Mouse (Mus musculus) hindbrain, embryonic 10.5 days (tissue): ENCODE results near the gene Zfp688. TPM values are rescaled to one million over a fixed set of nuclear protein-coding genes. Genes with fewer than 3 reads are reported as not detected.
"Not testable (repeated sequence)": the region's sequence is repeated elsewhere in the genome, so short reads cannot be mapped to it uniquely, and the experiment has no call there.

ENCODE experiments used
- DNase-seq: peaks from one replicate; pipeline ENCODE4 v3.0.0-alpha.2; 2017; ENCODE audit warnings: low spot score
- H3K27ac ChIP-seq: fragments of 300-500 bp; sonication (generic); 2 replicates; pipeline ENCODE4 v1.5.1; 2016; ENCODE audit warnings: mild to moderate bottlenecking, moderate library complexity
- H3K27me3 ChIP-seq: fragments of 300-500 bp; sonication (generic); 2 replicates; pipeline ENCODE4 v1.6.1; 2016; ENCODE audit warnings: mild to moderate bottlenecking; ENCODE audit not compliant: poor library complexity, insufficient read depth, severe bottlenecking
- H3K36me3 ChIP-seq: fragments of 300-500 bp; sonication (generic); 2 replicates; pipeline ENCODE4 v1.6.1; 2016; ENCODE audit warnings: mild to moderate bottlenecking, moderate library complexity
- H3K4me1 ChIP-seq: fragments of 300-500 bp; sonication (generic); replicated peaks from 2 replicates; pipeline ENCODE4 v1.6.1; 2016; ENCODE audit warnings: mild to moderate bottlenecking
- H3K4me3 ChIP-seq: fragments of 300-500 bp; sonication (generic); 2 replicates; pipeline ENCODE4 v1.5.1; 2016; ENCODE audit warnings: mild to moderate bottlenecking, moderate library complexity
- H3K9me3 ChIP-seq: fragments of 300-500 bp; sonication (generic); 2 replicates; pipeline ENCODE4 v1.6.1; 2016; ENCODE audit warnings: mild to moderate bottlenecking, moderate library complexity
- WGBS: fragments of 180-500 bp; shearing (Covaris S2); methylation state at CpG from one replicate; pipeline ENCODE4 v1.1.7; 2016; 5-methylcytosine and 5-hydroxymethylcytosine counted together
- polyA plus RNA-seq: library from polyadenylated mRNA; unstranded; fragments of >200 nt; fragmentation: Nextera tagmentation; extraction: Ambion mirVana; gene quantifications from 2 replicates; pipeline ENCODE4 v1.2.1, GENCODE M21; 2016

Zfp688 gene
- polyA plus RNA-seq, 1 experiment from 2014 or later, result 39.4 TPM

DNA sequence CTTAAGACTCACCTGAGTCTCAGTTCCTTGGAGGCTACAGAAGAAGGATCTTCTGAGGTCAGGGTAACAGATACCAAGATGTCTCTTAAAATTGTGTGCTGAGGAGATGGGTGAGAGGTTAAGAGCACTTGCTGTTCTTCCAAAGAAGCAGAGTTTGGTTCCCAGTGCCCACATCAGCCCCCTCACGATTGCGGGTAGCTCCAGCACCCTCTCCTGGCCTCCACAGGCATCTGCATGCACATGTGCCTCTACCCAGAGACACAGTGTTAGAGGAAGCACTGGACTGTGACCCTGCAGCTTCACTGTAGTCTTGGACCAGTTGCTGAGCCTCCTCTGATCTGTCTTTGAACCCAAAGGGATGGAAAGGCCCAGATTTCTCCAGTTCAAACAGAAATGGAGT is 18.9 kb downstream of the Zfp688 start:
- Histone ChIP-seq H3K27me3 (no peaks in the 10 kb centered on the region), H3K9me3 (no peaks in the 10 kb centered on the region), H3K27ac (no peak overlapping the region), H3K4me1 (peaks cover 13% of the 10 kb centered on the region), H3K36me3 (peaks cover 13% of the 10 kb centered on the region), H3K4me3 (no peak overlapping the region)
- DNase-seq, result no peak
- 55% methylated on average over 2 of the region's 2 CpGs for WGBS

DNA sequence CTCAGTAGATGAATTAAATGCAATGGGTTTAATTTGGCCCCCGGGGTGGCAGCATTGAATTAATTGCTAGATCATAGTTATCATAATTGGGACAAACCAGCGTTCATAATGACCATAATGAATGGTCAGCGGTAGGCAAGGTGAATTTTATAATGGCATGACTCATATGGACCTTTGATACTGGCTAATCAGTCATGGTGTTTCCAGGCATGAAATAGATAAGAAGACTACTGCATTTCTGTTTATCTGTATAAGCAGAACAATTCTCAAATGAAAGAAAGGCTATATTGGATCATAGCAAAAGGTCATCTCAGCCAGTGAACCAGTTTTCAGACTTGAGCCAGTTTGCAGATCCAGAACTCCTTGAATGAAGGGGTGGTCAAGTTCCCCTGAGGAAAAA is 21.5 kb downstream of the Zfp688 start:
- H3K4me1 ChIP-seq, result no peaks in the 10 kb centered on the region
- no peak overlapping the region for H3K4me3 ChIP-seq
- H3K9me3 ChIP-seq, result no peaks in the 10 kb centered on the region
- no peak overlapping the region for H3K27ac ChIP-seq
- H3K27me3 ChIP-seq, result no peaks in the 10 kb centered on the region
- no peak for DNase-seq
- peaks cover 13% of the 10 kb centered on the region for H3K36me3 ChIP-seq
- WGBS, result 69% methylated on average over 3 of the region's 3 CpGs

DNA sequence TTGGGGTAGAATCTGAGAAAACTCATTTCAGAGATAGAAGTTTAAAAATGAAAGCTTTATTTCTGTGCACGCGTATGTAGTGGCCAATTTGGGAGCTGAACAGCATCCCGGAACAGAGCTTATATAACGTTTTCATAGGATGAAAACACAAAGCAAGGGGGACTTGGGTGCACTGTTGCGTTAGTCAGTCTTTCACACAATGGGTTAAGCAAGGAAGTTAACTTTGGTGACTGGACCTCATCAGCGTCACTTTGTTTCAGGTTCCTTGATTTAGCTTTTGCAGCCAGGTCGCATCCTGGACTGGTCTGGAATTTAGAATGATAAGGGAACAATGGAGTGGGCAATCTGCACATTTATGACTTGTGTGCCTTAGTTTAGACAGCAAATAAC is 27.9 kb downstream of the Zfp688 start:
- Histone ChIP-seq H3K36me3 (peaks cover 17% of the 10 kb centered on the region), H3K9me3 (no peaks in the 10 kb centered on the region), H3K27ac (peak overlapping the region; percentile 93), H3K27me3 (peaks cover 4% of the 10 kb centered on the region; the same call in 1 of the 2 replicates), H3K4me1 (peaks cover 24% of the 10 kb centered on the region), H3K4me3 (peak overlapping the region; percentile 80)
- WGBS, result 33% methylated on average over 7 of the region's 7 CpGs
- DNase-seq, result no peak

DNA sequence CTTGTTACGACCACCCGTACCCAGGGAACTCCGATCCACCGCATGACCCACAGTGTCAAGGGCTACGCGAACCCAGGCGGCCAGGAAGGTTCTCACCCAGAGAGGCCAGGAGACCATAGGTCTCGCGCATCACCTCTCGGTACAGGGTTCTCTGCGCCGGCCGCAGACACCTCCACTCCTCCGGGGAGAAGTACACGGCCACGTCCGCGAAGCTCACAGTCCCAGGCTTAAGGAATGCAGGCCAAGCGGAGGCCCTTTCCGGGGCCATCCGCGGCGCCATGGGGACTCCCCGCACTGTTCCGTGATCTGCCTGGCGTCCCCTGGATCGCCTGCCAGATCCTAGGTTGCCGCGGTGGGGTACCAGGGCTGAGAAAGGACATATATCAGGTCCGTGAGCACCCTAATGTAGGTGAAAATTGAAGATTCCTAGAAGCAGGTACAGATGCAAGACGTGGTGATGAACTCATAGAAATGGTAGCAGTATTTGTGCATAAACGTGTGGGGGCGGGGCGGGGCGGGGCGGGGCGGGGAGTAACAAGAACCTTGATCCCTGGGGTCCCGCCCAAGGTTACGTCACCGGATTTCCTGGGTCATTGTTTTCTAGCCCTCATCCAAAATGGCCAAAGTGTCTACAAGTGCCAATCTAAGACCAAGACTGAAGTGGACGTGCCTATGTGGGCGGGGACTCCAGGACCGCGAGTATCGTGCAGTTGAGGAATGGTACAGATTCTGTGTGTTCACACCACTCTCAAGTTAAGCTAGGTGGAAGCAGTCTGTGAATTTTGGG is 28.5 kb downstream of the Zfp688 start, which contains the start of gene E430018J23Rik:
TSS of gene E430018J23Rik (minus strand) at position 473 of the 787 bp plus-strand sequence.
- peak; percentile 96 for DNase-seq
- no peaks in the 10 kb centered on the region for H3K9me3 ChIP-seq
- peak within 1 kb of the TSS; percentile 80 for H3K4me3 ChIP-seq
- peaks cover 4% of the 10 kb centered on the region; the same call in 1 of the 2 replicates for H3K27me3 ChIP-seq
- WGBS, result 1% methylated on average over 45 of the region's 45 CpGs
- peaks cover 17% of the 10 kb centered on the region for H3K36me3 ChIP-seq
- H3K27ac ChIP-seq, result peak within 1 kb of the TSS; percentile 93
- peaks cover 24% of the 10 kb centered on the region for H3K4me1 ChIP-seq

DNA sequence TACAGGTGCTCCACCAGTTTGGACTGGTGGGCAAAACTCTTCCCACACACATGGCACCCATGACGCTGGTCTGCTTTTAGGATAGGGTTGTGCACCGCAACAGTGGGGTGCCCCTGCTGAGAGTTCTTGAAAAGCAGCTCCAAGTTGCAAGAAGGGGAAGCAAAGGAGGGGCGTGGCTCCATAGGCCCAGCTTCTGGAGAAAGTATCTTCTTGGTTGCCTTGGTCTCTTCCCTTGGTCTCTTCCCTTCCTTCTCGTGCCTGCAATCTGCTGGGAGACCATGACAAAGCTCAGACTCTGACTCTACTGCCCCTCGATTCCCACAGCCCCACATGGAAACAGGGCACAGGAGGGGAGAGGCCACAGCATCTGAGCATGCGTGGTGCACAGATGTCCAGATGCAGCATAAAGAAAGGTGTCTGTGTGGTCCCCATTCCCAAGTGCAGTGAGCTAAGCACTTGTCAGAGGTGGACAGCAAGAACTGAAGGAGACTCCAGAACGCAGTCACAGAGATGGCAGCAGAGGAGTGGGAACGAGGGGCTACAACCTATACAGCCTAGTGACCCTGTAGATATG is 29.5 kb downstream of the Zfp688 start:
- Histone ChIP-seq H3K27me3 (peaks cover 4% of the 10 kb centered on the region; the same call in 1 of the 2 replicates), H3K9me3 (no peaks in the 10 kb centered on the region), H3K4me1 (peaks cover 24% of the 10 kb centered on the region), H3K4me3 (peak overlapping the region; percentile 80), H3K27ac (no peak overlapping the region), H3K36me3 (peaks cover 17% of the 10 kb centered on the region)
- DNase-seq, result no peak
- 85% methylated on average over 8 of the region's 8 CpGs for WGBS

DNA sequence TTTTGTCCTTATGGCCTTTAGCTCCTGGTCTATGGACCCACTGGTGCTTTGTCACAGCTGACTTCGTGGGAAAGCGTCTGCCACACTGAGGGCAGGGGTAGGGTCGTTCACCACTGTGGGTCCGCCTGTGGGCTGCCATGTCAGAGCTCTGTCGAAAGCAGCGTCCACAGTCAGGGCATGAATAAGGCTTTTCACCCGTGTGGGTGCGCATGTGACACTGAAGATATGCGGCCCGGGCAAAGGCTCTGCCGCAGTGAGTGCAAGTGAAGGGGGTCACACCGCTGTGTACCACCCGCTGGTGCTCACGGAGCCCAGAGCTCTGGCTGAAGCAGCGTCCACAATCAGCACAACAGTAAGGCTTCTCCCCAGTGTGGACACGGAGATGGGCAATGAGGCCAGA is 30.3 kb downstream of the Zfp688 start:
- peaks cover 17% of the 10 kb centered on the region for H3K36me3 ChIP-seq
- no peak for DNase-seq
- H3K4me3 ChIP-seq, result no peak overlapping the region
- H3K9me3 ChIP-seq, result no peaks in the 10 kb centered on the region
- peaks cover 4% of the 10 kb centered on the region; the same call in 1 of the 2 replicates for H3K27me3 ChIP-seq
- H3K4me1 ChIP-seq, result peaks cover 27% of the 10 kb centered on the region
- 98% methylated on average over 16 of the region's 16 CpGs for WGBS
- H3K27ac ChIP-seq, result no peak overlapping the region

DNA sequence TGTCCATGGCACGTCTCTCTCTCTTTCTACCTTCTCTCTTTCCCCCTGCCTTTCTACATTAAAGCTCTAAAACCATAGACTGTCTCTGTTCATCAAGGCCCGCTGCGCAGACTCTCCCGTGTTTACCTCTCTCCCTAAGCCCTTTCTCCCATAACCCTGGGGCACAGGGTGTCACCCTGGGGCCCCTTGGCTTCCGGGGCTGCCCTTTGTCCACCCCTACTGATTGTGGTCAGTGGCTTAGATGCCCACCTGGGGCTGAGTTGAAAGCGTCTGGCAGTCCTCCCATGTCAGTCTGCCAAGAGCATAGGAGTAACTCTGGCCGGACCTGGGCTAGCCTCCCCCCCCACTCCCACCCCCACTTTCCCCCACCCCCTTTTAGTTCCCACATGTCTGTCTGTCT is 31.6 kb downstream of the Zfp688 start:
- Histone ChIP-seq H3K4me3 (no peak overlapping the region), H3K4me1 (peaks cover 36% of the 10 kb centered on the region), H3K27me3 (peaks cover 4% of the 10 kb centered on the region; the same call in 1 of the 2 replicates), H3K36me3 (peaks cover 22% of the 10 kb centered on the region), H3K27ac (no peak overlapping the region), H3K9me3 (no peaks in the 10 kb centered on the region)
- DNase-seq, result no peak
- WGBS, result 82% methylated on average over 7 of the region's 7 CpGs

DNA sequence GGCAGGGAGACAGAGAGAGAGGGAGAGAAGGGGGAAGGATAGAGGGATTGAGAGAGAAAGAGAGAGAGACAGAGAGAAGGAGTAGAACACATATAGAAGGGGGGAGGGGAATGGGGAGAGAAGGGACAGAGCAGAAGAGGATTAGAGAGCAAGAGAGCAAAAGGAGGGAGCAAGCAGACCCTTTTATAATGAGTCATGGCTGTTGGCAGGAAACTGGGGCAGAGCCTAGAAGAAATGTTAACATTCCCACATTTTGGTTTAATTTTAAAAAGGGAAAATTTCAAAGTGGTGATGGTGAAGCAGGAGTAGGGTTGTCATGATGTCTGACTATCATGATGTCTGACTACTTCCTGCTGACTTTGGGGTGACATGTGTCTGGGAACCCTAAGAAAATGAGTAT is 33.7 kb downstream of the Zfp688 start:
- peaks cover 43% of the 10 kb centered on the region for H3K36me3 ChIP-seq
- H3K9me3 ChIP-seq, H3K4me3 ChIP-seq, H3K27ac ChIP-seq, H3K27me3 ChIP-seq, DNase-seq: not testable (repeated sequence)
- H3K4me1 ChIP-seq, result peaks cover 29% of the 10 kb centered on the region

DNA sequence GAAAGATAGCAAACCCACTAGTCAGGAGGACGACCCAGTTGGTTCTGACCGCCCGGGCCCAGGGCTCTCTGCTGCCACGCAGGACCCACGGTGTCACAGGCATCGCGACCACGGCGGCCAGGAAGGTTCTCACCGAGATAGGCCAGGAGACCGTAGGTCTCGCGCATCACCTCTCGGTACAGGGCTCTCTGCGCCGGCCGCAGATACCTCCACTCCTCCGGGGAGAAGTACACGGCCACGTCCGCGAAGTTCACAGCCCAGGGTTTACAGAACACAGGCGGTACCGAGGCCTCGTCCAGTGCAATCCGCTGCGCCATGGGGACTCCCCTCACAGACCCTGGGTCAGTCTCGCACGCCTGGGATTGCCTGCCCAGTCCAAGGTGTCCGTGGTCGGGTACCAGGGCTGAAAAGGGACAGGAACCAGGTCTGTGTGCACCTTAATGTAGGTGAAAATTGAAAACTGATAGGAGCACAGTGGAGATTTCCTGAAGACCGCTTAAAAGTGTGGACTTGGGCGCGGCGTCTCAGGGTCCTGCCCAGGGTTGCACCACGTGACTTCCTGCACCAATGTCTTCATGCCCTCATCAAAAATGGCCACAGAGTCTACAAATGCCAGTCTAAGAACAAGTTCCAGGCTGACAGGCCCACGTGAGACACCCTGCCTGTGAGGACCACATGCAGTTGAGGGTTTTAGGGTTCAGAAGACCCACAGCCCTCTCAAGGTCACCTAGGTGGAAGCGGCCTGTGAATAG is 35.1 kb downstream of the Zfp688 start, which contains the start of gene 9130019O22Rik:
TSS of gene 9130019O22Rik (minus strand) at position 526 of the 752 bp plus-strand sequence.
- peak; percentile 80 for DNase-seq
- H3K27me3 ChIP-seq, result no peaks in the 10 kb centered on the region
- peak within 1 kb of the TSS; percentile 62 for H3K4me3 ChIP-seq
- H3K27ac ChIP-seq, result peak within 1 kb of the TSS; percentile 86
- H3K36me3 ChIP-seq, result peaks cover 53% of the 10 kb centered on the region
- peaks cover 8% of the 10 kb centered on the region for H3K9me3 ChIP-seq
- WGBS, result 14% methylated on average over 38 of the region's 38 CpGs
- peaks cover 16% of the 10 kb centered on the region for H3K4me1 ChIP-seq

DNA sequence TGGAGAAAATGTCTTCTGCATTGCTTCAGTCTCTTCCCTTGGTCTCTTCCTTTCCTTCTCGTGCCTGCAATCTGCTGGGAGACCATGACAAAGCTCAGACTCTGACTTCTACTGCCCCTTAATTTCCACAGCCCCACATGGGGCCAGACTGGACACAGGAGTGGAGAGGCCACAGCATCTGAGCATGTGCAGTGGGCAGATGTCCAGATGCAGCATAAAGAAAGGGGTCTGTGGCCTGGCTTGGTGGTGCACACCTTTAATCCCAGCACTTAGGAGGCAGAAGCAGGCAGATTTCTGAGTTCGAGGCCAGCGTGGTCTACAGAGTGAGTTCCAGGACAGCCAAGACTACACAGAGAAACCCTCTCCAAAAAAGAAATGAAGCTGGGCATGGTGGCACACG is 36.3 kb downstream of the Zfp688 start:
- not testable (repeated sequence) for DNase-seq, H3K4me3 ChIP-seq, H3K27me3 ChIP-seq, H3K9me3 ChIP-seq, H3K27ac ChIP-seq
- 89% methylated on average over 4 of the region's 4 CpGs for WGBS
- peaks cover 16% of the 10 kb centered on the region for H3K4me1 ChIP-seq
- H3K36me3 ChIP-seq, result peaks cover 44% of the 10 kb centered on the region

DNA sequence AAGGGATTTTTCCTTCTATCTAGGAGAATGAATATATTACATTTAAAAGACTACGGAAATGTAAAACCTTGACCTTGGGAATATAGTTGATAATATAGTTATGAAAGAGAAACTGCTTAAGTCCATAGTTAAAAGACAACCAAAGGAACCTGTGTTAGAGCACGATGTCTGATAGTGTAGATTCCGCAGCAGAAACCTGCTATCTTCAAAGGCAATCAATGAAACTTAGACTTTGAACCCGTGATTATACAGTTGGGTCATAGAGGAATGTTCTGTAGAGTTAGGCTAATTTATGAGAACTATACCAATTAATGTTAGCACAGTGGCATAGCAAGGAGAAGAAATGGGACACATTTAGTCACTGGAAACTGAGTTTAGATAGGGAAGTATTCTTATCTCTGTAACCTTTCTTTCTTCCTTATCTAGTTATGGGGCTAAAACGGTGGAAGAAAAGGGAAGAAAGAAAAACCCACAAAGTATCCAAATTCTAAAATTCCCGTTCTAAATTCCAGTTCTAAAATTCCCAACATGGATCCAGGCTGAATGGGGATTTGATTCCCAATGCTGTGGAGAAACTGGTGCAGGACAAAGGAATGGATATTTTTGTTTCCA is 43.5 kb downstream of the Zfp688 start:
- H3K4me3 ChIP-seq, result no peak overlapping the region
- peaks cover 26% of the 10 kb centered on the region for H3K36me3 ChIP-seq
- H3K4me1 ChIP-seq, result peaks cover 9% of the 10 kb centered on the region
- DNase-seq, result no peak
- H3K27me3 ChIP-seq, result no peaks in the 10 kb centered on the region
- no peak overlapping the region for H3K27ac ChIP-seq
- H3K9me3 ChIP-seq, result no peaks in the 10 kb centered on the region
- WGBS, result 75% methylated on average over 6 of the region's 6 CpGs
